Mouse (Mus musculus): ENCODE measurements around the gene Acsbg1. TPM values are rescaled to one million over a fixed set of nuclear protein-coding genes. Genes with fewer than 3 reads are reported as not detected.

Gene Acsbg1
- polyA plus RNA-seq, 1 experiment from 2014 or later, result 2.9 TPM

DNA sequence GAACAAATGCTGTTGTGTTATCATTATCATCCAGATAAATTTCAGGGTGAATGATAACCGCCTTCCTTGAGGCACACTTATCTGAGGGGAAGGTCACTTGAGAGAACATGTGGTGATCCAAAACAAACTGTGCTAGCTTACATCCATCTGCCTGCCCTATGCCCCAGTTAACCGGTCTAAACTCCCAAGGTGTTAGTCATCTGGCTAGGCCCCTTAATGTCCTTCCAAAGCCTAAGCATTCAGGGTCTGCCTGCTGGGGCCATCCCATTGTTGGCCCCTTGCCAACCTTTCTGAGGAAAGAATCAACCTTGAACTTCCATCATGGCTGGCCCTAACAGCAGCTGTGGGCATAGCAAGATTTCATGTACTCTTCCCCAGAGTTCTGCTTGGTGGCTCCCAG lies 19.5 kb downstream of the Acsbg1 start:
- Histone ChIP-seq H3K4me3 (ENCODE audit: low read depth, low read length) (no peak overlapping the region), H3K9me3 (ENCODE audit: control insufficient read depth, low read length) (no peaks in the 10 kb centered on the region), H3K4me2 (ENCODE audit: low read depth, low read length) (no peak overlapping the region), H3K27me3 (replicated peaks; ENCODE audit: control insufficient read depth, insufficient read depth, low read length) (no peaks in the 10 kb centered on the region), H3K9ac (ENCODE audit: low read depth, low read length) (no peak overlapping the region), H3K4me1 (ENCODE audit: control insufficient read depth, insufficient read depth, low read length) (no peaks in the 10 kb centered on the region; the same call in 1 of the 2 replicates), H3K36me3 (ENCODE audit: control insufficient read depth, insufficient read depth, low read length) (no peaks in the 10 kb centered on the region), H3K27ac (replicated peaks; ENCODE audit: low read depth, low read length) (no peak overlapping the region)
- ATAC-seq (ENCODE audit: low read depth) (no peak), DNase-seq (ENCODE audit: low spot score) (no peak)
- WGBS, result 79% methylated on average over 2 of the region's 2 CpGs

DNA sequence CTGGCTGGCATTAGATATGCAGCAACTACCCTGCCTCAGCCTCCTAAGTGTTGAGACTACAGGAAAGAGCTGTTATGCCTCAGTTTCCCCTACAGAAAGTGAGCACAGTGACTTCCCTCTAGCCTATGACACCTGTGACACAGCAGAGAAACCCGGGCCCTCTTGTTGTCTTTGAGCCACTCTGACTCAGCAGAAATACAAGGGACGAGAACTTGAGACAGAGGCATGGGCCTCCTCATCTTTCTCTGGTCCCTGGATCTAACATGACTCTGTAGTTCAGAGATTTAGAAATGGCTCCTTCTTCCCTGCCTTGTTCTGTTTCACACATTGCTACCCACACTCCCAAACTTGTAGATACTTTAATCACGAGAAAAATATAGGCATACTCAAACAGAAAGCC lies 20.1 kb downstream of the Acsbg1 start:
- H3K27ac ChIP-seq (replicated peaks; ENCODE audit: low read depth, low read length), result no peak overlapping the region

DNA sequence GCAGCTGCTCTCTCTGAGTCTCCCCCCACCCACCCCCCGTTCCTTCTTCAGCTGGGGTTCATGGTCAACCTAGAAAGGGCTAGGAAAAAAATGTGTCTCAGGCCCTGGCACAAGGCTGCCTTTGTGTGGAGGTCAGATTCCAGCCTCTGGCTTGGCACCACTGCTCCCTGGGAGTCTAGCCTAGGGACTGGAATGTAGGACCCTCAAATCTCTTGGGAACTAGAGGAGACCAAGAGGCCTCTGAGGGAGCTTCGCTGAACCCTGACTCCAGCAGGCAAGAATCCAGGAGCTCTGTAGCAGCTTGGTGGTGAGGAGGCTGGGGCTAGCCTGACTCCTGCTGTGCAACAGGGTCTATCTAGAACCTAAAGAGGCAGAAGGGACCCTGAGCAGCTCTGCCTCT lies 22.5 kb downstream of the Acsbg1 start:
- Histone ChIP-seq H3K4me3 (ENCODE audit: low read depth, low read length) (no peak overlapping the region), H3K9me3 (ENCODE audit: control insufficient read depth, low read length) (no peaks in the 10 kb centered on the region), H3K4me1 (ENCODE audit: control insufficient read depth, insufficient read depth, low read length) (no peaks in the 10 kb centered on the region; the same call in 1 of the 2 replicates), H3K36me3 (ENCODE audit: control insufficient read depth, insufficient read depth, low read length) (no peaks in the 10 kb centered on the region), H3K27me3 (replicated peaks; ENCODE audit: control insufficient read depth, insufficient read depth, low read length) (no peaks in the 10 kb centered on the region), H3K4me2 (ENCODE audit: low read depth, low read length) (no peak overlapping the region), H3K9ac (ENCODE audit: low read depth, low read length) (no peak overlapping the region), H3K27ac (replicated peaks; ENCODE audit: low read depth, low read length) (no peak overlapping the region)
- DNase-seq (ENCODE audit: low spot score) (peak; percentile 9), ATAC-seq (ENCODE audit: low read depth) (no peak)
- 70% methylated on average over 2 of the region's 2 CpGs for WGBS

More for the DNA sequence above, 20.1 kb downstream of the Acsbg1 start:
- Histone ChIP-seq H3K9ac (ENCODE audit: low read depth, low read length) (no peak overlapping the region), H3K9me3 (ENCODE audit: control insufficient read depth, low read length) (no peaks in the 10 kb centered on the region), H3K36me3 (ENCODE audit: control insufficient read depth, insufficient read depth, low read length) (no peaks in the 10 kb centered on the region), H3K4me2 (ENCODE audit: low read depth, low read length) (no peak overlapping the region), H3K4me1 (ENCODE audit: control insufficient read depth, insufficient read depth, low read length) (no peaks in the 10 kb centered on the region; the same call in 1 of the 2 replicates), H3K4me3 (ENCODE audit: low read depth, low read length) (no peak overlapping the region), H3K27me3 (replicated peaks; ENCODE audit: control insufficient read depth, insufficient read depth, low read length) (no peaks in the 10 kb centered on the region)
- ATAC-seq (ENCODE audit: low read depth) (no peak), DNase-seq (ENCODE audit: low spot score) (no peak)
- WGBS, result 77% methylated on average over 3 of the region's 3 CpGs

DNA sequence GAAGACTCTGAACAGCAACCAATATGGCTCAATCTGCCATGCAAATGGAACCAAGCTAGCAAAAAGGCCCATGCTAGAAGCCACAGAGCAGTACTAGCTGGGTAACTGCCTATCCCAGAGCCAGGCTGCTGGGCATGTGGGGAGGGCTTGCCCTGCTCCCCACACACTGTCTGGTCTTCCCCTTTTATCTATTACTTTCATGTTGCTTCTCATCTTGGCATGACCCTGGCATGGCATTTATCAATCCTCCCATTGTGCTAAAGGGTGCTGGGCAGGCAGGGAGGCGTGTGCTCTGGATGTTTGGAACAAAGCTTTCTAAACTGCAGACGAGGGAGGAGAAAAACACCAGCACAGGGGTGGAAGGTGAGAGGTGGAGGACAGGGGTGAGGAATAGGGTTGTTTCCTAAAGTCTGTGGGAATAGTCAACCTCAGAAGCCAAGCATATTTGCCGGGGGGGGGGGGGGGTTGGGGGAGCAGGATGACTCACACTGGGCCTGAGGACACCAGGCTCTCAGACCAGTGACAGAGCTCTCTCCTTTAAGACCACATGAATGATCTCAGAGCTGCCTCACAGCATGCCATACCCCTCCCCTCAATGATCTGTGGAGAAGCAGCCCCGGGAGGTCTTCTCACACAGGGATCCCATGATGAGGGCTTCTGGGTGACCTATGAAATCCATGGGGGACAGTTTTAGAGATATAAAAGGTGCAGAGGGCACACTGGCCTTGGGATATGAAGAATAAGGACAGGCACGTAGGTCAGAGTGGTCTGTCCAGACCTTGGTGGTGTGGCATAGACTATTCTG lies 24.0 kb downstream of the Acsbg1 start:
- H3K4me1 ChIP-seq (ENCODE audit: control insufficient read depth, insufficient read depth, low read length), result no peaks in the 10 kb centered on the region; the same call in 1 of the 2 replicates
- WGBS, result 64% methylated on average over 4 of the region's 5 CpGs
- no peak overlapping the region for H3K4me2 ChIP-seq (ENCODE audit: low read depth, low read length)
- H3K27ac ChIP-seq (replicated peaks; ENCODE audit: low read depth, low read length), result no peak overlapping the region
- H3K9me3 ChIP-seq (ENCODE audit: control insufficient read depth, low read length), result no peaks in the 10 kb centered on the region
- no peaks in the 10 kb centered on the region for H3K27me3 ChIP-seq (replicated peaks; ENCODE audit: control insufficient read depth, insufficient read depth, low read length)
- DNase-seq (ENCODE audit: low spot score) (no peak), ATAC-seq (ENCODE audit: low read depth) (no peak)
- H3K4me3 ChIP-seq (ENCODE audit: low read depth, low read length), result no peak overlapping the region
- H3K36me3 ChIP-seq (ENCODE audit: control insufficient read depth, insufficient read depth, low read length), result no peaks in the 10 kb centered on the region
- H3K9ac ChIP-seq (ENCODE audit: low read depth, low read length), result no peak overlapping the region

DNA sequence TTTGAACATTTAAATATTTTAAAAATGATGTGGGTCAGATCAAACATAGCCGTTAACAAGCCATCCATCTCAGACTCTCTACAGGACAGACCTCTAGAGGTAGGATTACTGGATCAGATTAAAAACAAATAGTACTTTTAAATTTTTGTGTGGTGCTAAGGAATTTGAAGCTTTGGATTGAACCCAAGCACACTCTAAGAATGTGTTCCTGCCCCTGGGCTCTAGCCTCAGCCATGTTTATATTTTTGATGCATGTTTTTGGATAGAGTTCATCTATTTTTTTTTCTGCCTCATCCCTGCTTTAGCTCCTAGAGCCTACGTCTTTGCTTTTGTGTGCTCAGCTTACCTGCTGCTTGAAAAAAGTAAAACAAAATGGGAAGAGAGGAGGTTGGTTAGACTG lies 28.3 kb downstream of the Acsbg1 start:
- H3K4me3 ChIP-seq (ENCODE audit: low read depth, low read length), result no peak overlapping the region
- no peak for ATAC-seq (ENCODE audit: low read depth)
- H3K9me3 ChIP-seq (ENCODE audit: control insufficient read depth, low read length), result no peaks in the 10 kb centered on the region
- H3K36me3 ChIP-seq (ENCODE audit: control insufficient read depth, insufficient read depth, low read length), result no peaks in the 10 kb centered on the region
- 53% methylated on average over 2 of the region's 2 CpGs for WGBS
- H3K27ac ChIP-seq (replicated peaks; ENCODE audit: low read depth, low read length), result no peak overlapping the region
- H3K9ac ChIP-seq (ENCODE audit: low read depth, low read length), result no peak overlapping the region
- no peak overlapping the region for H3K4me2 ChIP-seq (ENCODE audit: low read depth, low read length)
- DNase-seq (ENCODE audit: low spot score), result peak; percentile 26
- no peaks in the 10 kb centered on the region for H3K4me1 ChIP-seq (ENCODE audit: control insufficient read depth, insufficient read depth, low read length)
- H3K27me3 ChIP-seq (replicated peaks; ENCODE audit: control insufficient read depth, insufficient read depth, low read length), result no peaks in the 10 kb centered on the region

DNA sequence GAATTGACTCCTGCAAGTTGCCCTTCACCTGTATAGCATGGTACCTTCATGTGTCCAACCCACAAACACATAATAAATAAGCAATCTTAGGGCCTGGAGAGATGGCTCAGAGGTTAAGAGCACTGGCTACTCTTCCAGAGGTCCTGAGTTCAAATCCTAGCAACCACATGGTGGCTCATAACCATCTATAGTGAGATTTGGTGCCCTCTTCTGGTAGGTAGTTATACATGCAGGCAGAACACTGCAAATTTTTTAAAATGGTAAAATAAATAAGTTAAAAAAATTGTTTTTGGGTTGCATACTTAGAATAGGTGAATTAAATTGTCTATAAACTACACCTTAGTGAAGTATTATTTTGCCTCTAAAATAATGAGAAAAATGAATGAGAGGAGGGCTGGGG lies 30.8 kb downstream of the Acsbg1 start:
- Histone ChIP-seq H3K9me3 (ENCODE audit: control insufficient read depth, low read length) (no peaks in the 10 kb centered on the region), H3K36me3 (ENCODE audit: control insufficient read depth, insufficient read depth, low read length) (no peaks in the 10 kb centered on the region), H3K4me3 (ENCODE audit: low read depth, low read length) (no peak overlapping the region), H3K4me2 (ENCODE audit: low read depth, low read length) (no peak overlapping the region), H3K27ac (replicated peaks; ENCODE audit: low read depth, low read length) (no peak overlapping the region), H3K4me1 (ENCODE audit: control insufficient read depth, insufficient read depth, low read length) (no peaks in the 10 kb centered on the region), H3K9ac (ENCODE audit: low read depth, low read length) (no peak overlapping the region), H3K27me3 (replicated peaks; ENCODE audit: control insufficient read depth, insufficient read depth, low read length) (no peaks in the 10 kb centered on the region)
- DNase-seq (ENCODE audit: low spot score) (no peak), ATAC-seq (ENCODE audit: low read depth) (no peak)

DNA sequence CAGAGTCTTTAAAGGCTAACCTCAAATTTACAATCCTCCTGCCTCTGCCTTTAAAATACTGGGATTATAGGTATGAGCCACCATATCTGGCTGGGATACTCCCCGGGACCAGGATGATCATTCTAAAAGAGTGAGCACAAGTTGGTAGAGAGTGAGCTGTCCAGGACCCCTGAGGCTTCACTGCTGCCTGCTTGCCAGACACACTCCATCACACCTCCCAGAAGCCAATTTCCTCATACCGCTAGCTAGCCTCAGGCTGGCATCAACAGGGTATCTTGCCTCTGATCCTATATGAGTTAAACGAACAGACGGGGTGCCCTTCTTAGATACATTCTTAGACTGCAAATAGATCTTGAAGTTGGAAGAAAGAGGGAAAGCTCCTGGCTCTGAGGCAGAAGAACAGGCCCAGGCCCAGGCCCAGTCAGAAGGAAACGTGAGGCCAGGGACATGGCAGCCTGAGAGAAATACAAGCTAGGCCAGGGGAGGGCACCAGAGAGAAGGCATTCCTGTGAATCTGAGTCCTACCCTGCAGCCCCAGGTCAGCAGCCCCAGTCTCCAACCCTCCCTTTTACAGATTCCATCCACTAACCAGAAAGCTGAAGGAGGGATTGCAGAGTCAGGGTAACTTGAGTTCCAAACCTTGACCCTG lies 31.9 kb downstream of the Acsbg1 start:
- H3K9ac ChIP-seq (ENCODE audit: low read depth, low read length), result no peak overlapping the region
- DNase-seq (ENCODE audit: low spot score), result no peak
- no peaks in the 10 kb centered on the region for H3K9me3 ChIP-seq (ENCODE audit: control insufficient read depth, low read length)
- no peaks in the 10 kb centered on the region for H3K4me1 ChIP-seq (ENCODE audit: control insufficient read depth, insufficient read depth, low read length)
- no peaks in the 10 kb centered on the region for H3K27me3 ChIP-seq (replicated peaks; ENCODE audit: control insufficient read depth, insufficient read depth, low read length)
- WGBS, result 75% methylated on average over 5 of the region's 5 CpGs
- H3K36me3 ChIP-seq (ENCODE audit: control insufficient read depth, insufficient read depth, low read length), result no peaks in the 10 kb centered on the region
- no peak for ATAC-seq (ENCODE audit: low read depth)
- H3K27ac ChIP-seq (replicated peaks; ENCODE audit: low read depth, low read length), result no peak overlapping the region
- no peak overlapping the region for H3K4me3 ChIP-seq (ENCODE audit: low read depth, low read length)
- no peak overlapping the region for H3K4me2 ChIP-seq (ENCODE audit: low read depth, low read length)

DNA sequence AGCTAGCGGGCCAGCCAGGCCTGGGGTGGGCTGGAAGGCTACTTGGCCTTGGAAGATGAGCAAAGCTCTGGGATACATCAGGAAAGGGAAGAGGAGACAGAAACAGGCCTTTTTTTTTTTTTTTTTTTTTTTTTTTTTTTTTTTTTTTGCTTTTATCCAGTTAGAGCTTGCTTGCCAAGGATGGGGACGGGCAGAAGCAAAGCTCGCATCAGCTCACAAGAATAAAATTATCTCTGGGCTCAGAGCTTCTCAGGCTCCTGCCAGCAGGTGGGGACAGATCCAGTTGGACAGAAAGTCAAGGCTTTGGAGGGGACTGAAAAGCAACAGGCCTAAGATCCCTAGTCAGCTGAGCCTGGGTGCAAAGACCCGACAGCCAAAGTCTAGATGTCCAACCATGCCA lies 32.9 kb downstream of the Acsbg1 start:
- Histone ChIP-seq H3K4me3 (ENCODE audit: low read depth, low read length) (no peak overlapping the region), H3K4me1 (ENCODE audit: control insufficient read depth, insufficient read depth, low read length) (no peaks in the 10 kb centered on the region), H3K27ac (replicated peaks; ENCODE audit: low read depth, low read length) (no peak overlapping the region), H3K4me2 (ENCODE audit: low read depth, low read length) (no peak overlapping the region), H3K9ac (ENCODE audit: low read depth, low read length) (no peak overlapping the region), H3K27me3 (replicated peaks; ENCODE audit: control insufficient read depth, insufficient read depth, low read length) (no peaks in the 10 kb centered on the region), H3K36me3 (ENCODE audit: control insufficient read depth, insufficient read depth, low read length) (no peaks in the 10 kb centered on the region), H3K9me3 (ENCODE audit: control insufficient read depth, low read length) (no peaks in the 10 kb centered on the region)
- no peak for ATAC-seq (ENCODE audit: low read depth)
- DNase-seq (ENCODE audit: low spot score), result no peak
- 73% methylated on average over 4 of the region's 4 CpGs for WGBS

DNA sequence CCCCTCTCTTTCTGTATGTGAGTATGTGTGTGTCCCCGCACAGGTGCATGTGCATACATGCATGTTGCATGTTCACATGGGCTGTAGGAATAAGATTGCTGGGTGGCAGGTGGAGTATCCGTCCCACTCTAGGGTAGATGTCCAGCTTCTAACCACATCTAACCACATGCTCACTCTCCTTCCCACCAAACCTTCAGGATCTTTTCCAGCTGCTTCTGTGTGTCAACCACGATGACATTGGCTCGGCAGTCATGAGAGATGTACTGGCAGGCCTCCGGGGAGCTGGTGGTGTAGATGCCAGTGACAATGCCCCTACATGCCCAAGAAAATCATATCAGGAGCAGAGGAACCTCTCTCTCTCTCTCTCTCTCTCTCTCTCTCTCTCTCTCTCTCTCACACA lies 34.4 kb downstream of the Acsbg1 start:
- H3K9me3 ChIP-seq (ENCODE audit: control insufficient read depth, low read length), result no peaks in the 10 kb centered on the region
- H3K4me2 ChIP-seq (ENCODE audit: low read depth, low read length), result no peak overlapping the region
- H3K36me3 ChIP-seq (ENCODE audit: control insufficient read depth, insufficient read depth, low read length), result no peaks in the 10 kb centered on the region
- no peak overlapping the region for H3K4me3 ChIP-seq (ENCODE audit: low read depth, low read length)
- ATAC-seq (ENCODE audit: low read depth) (no peak), DNase-seq (ENCODE audit: low spot score) (no peak)
- no peak overlapping the region for H3K9ac ChIP-seq (ENCODE audit: low read depth, low read length)
- no peaks in the 10 kb centered on the region for H3K4me1 ChIP-seq (ENCODE audit: control insufficient read depth, insufficient read depth, low read length)
- no peaks in the 10 kb centered on the region for H3K27me3 ChIP-seq (replicated peaks; ENCODE audit: control insufficient read depth, insufficient read depth, low read length)
- H3K27ac ChIP-seq (replicated peaks; ENCODE audit: low read depth, low read length), result no peak overlapping the region
- 86% methylated on average over 5 of the region's 5 CpGs for WGBS

Data from embryonic facial prominence, embryonic 14.5 days (tissue).